Mouse (Mus musculus): ENCODE results near the gene Cubn.

GRCm38 (mm10) chr2:13297733-13298132 lies 193.9 kb downstream of the Cubn start:
- TF ChIP-seq CTCF (IDR thresholded peaks at IDR 0.05 in 2 of 3, conservative IDR thresholded peaks at IDR 0.05 in 1 of 3; ENCODE audit: control insufficient read depth in 1 of 3, insufficient read depth in 1 of 3, low read depth in 2 of 3, low read length in 3 of 3, poor library complexity in 1 of 3, severe bottlenecking in 1 of 3), result no peak
- TF ChIP-seq ZC3H11A (IDR thresholded peaks at IDR 0.05; ENCODE audit: low read depth, low read length), result no peak
